Mouse (Mus musculus) kidney, embryonic 15.5 days (tissue): Measurements from ENCODE around the gene Deaf1. TPM values are rescaled to one million over a fixed set of nuclear protein-coding genes. Genes with fewer than 3 reads are reported as not detected.

Experiments used
- ATAC-seq: fragments of 200-750 bp; cut with Nextera tagmentation; replicated peaks from 2 replicates; pipeline ENCODE4 v1.8.0; 2017; ENCODE audit warnings: moderate TSS enrichment; ENCODE audit not compliant: low FRiP score
- H3K27ac ChIP-seq: fragments of 300-500 bp; sonication (generic); 2 replicates; pipeline ENCODE4 v1.5.1; 2015; ENCODE audit warnings: mild to moderate bottlenecking, inconsistent platforms
- H3K27me3 ChIP-seq: fragments of 300-500 bp; sonication (generic); 2 replicates; pipeline ENCODE4 v1.6.1; 2015; ENCODE audit warnings: inconsistent platforms
- H3K36me3 ChIP-seq: fragments of 300-500 bp; sonication (generic); 2 replicates; pipeline ENCODE4 v1.6.1; 2015; ENCODE audit warnings: inconsistent platforms
- H3K4me1 ChIP-seq: fragments of 300-500 bp; sonication (generic); 2 replicates; pipeline ENCODE4 v1.6.1; 2015; ENCODE audit warnings: inconsistent platforms
- H3K4me2 ChIP-seq: fragments of 300-500 bp; sonication (generic); 2 replicates; pipeline ENCODE4 v1.6.1; 2015; ENCODE audit warnings: moderate library complexity, mild to moderate bottlenecking, inconsistent platforms
- H3K4me3 ChIP-seq: fragments of 300-500 bp; sonication (generic); replicated peaks from 2 replicates; pipeline ENCODE4 v1.5.1; 2015; ENCODE audit warnings: mild to moderate bottlenecking, inconsistent platforms
- H3K9ac ChIP-seq: fragments of 300-500 bp; sonication (generic); 2 replicates; pipeline ENCODE4 v1.6.1; 2015; ENCODE audit warnings: mild to moderate bottlenecking, inconsistent platforms
- H3K9me3 ChIP-seq: fragments of 300-500 bp; sonication (generic); replicated peaks from 2 replicates; pipeline ENCODE4 v1.6.1; 2016; ENCODE audit warnings: inconsistent platforms
- WGBS: fragments of 180-500 bp; shearing (Covaris S2); methylation state at CpG from one replicate; pipeline ENCODE4 v1.1.7; 2015; ENCODE audit warnings: mixed read lengths; 5-methylcytosine and 5-hydroxymethylcytosine counted together
- polyA plus RNA-seq: library from polyadenylated mRNA; unstranded; fragments of >200 nt; fragmentation: Nextera tagmentation; extraction: Ambion mirVana; gene quantifications from 2 replicates; pipeline ENCODE4 v1.2.1, GENCODE M21; 2015

The Deaf1 gene
- polyA plus RNA-seq, 1 experiment from 2014 or later = 81.1 TPM

DNA sequence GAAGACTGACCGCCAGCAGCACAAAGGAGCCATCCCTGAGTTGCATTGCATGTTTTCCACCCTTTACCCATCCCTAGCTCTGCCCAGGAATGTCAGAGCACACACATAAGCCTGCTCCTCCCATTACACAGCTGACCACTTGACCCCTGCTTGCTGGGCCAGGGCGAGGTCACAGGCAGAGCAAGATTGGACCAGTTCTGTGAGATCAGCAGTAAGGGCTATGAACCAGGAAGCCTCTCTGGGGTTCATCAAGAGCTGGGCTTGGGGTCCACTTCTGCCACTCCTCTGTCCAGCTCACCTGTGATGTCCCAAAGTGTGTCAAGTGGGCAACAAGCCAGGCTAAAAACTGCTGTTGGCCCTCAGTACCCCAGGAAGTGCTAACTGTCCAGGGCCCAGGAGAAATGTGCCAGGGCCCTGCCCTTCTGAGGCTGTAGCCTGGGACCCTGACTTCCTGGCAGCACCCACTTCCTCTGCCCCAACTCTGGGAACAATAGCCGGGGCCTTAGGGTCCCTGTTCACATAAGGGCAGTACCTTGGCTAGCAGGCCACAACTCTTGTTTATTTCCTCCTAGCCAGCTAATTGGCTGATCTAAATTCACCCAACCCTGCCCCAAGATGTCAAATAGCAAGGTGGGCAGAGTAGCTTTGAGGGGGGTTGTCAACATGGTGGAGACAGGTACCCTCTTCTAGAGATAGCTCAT, 10.4 kb upstream of the Deaf1 start:
- Histone ChIP-seq H3K4me2 (peak overlapping the region; percentile 69), H3K4me3 (peak overlapping the region; percentile 45; the same call in 1 of the 2 replicates), H3K27me3 (no peaks in the 10 kb centered on the region), H3K27ac (peak overlapping the region; percentile 75; the same call in 1 of the 2 replicates), H3K4me1 (peaks cover 30% of the 10 kb centered on the region), H3K9me3 (no peaks in the 10 kb centered on the region), H3K9ac (no peak overlapping the region), H3K36me3 (peaks cover 30% of the 10 kb centered on the region)
- WGBS = 74% methylated on average over 3 of the region's 3 CpGs
- no peak for ATAC-seq

DNA sequence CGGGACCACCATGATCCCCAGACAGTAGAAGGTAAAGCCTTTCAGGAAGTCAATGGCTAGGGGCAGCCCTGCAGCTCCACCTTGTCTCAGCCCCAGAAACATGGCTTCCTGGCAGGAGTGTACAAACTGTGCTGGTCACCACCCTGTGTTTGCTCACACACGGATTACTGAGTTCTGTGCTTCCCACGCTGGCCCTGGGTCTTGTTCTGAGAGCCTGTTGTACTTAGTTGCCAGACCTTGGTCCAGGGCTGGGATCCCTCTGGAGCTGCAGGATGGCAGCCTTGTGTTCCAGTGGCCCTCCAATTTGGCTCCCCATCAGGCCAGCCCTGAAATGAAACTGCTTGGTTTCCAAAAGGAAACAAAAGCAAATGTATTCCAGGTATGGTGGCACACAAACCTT, 8.8 kb upstream of the Deaf1 start:
- H3K27me3 ChIP-seq = no peaks in the 10 kb centered on the region

DNA sequence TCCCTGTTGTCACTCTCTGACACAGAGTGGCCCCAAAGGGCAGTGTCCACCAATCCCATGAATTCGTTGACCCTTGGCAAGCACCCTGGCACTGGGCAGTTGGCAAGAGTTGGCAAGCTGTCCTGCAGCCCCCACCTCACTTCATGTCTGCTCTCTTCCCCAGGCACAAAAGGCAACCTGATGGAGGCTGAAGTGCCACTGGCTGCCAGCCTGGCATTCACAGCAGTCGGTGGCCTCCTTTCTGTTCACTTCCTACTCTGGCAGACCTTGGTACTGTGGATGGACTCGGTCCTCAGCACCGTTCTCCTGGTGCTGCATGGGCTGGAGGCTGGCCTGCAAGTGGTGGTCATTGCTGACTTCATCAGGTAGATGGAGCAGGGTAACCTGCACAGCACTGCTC, 8.2 kb upstream of the Deaf1 start:
- 87% methylated on average over 4 of the region's 4 CpGs for WGBS
- H3K27me3 ChIP-seq = no peaks in the 10 kb centered on the region
- no peak overlapping the region for H3K27ac ChIP-seq
- H3K36me3 ChIP-seq = peaks cover 36% of the 10 kb centered on the region
- ATAC-seq = no peak
- H3K9ac ChIP-seq = no peak overlapping the region
- no peaks in the 10 kb centered on the region for H3K9me3 ChIP-seq
- H3K4me2 ChIP-seq = no peak overlapping the region
- H3K4me1 ChIP-seq = peaks cover 30% of the 10 kb centered on the region
- H3K4me3 ChIP-seq = no peak overlapping the region

More for the DNA sequence above, 8.8 kb upstream of the Deaf1 start:
- ATAC-seq = no peak
- peaks cover 36% of the 10 kb centered on the region for H3K36me3 ChIP-seq
- peaks cover 30% of the 10 kb centered on the region for H3K4me1 ChIP-seq
- H3K4me2 ChIP-seq = no peak overlapping the region
- H3K9ac ChIP-seq = no peak overlapping the region
- no peak overlapping the region for H3K27ac ChIP-seq
- 86% methylated on average over 3 of the region's 3 CpGs for WGBS
- H3K4me3 ChIP-seq = no peak overlapping the region
- H3K9me3 ChIP-seq = no peaks in the 10 kb centered on the region

DNA sequence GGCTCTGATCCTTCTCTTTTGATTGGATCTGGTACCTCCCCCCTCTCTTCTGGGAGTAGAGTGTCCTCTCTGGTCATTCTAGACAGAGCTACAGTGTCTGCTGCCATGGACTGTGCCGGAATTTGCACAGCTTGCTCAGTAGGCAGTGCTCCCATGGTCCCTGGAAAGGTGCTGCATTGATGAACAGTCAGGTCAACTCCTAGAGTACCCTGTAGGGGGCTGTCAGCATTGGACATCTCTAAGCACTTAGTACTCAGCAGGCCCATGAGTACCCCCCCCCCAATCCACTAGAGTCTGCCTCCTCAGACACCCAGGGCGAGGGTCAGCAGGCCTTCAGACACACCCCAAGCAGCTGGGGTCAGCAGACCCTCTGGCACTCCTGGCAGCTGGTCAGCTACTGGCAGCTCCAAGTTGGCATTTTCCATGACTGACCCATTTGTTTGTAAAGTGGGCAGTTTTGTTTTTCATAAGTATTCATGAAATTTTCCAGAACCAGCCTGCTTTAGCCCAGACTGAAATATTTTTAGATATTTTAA, 7.6 kb upstream of the Deaf1 start:
- H3K36me3 ChIP-seq = peaks cover 36% of the 10 kb centered on the region
- WGBS = 79% methylated on average over 2 of the region's 2 CpGs
- no peaks in the 10 kb centered on the region for H3K9me3 ChIP-seq
- H3K9ac ChIP-seq = no peak overlapping the region
- H3K4me3 ChIP-seq = no peak overlapping the region
- H3K4me2 ChIP-seq = no peak overlapping the region
- H3K27ac ChIP-seq = no peak overlapping the region
- ATAC-seq = no peak
- H3K4me1 ChIP-seq = peaks cover 26% of the 10 kb centered on the region
- no peaks in the 10 kb centered on the region for H3K27me3 ChIP-seq

DNA sequence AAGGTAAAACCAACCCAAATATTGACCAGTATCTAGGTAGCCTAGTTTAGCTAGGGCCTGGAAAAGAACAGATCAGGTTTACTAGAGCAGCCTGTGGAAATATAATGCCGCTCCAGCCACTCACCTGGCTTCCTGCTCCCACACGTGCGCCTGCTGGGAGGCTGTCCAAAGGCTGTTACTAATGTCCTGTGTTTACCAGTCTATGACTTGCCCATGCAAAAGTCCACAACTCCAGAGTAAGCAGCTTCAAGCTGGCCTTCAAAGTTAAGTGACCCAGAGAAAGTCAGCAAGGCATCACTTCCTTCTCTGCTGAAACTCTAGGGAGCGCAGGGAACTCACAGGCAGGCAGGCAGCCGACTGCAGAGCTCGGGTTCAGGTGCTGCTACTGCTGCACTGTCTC, 4.5 kb upstream of the Deaf1 start:
- 61% methylated on average over 6 of the region's 6 CpGs for WGBS
- H3K4me2 ChIP-seq = no peak overlapping the region
- H3K36me3 ChIP-seq = peaks cover 36% of the 10 kb centered on the region
- H3K4me3 ChIP-seq = no peak overlapping the region
- no peaks in the 10 kb centered on the region for H3K9me3 ChIP-seq
- H3K27ac ChIP-seq = peak overlapping the region; percentile 37
- H3K27me3 ChIP-seq = no peaks in the 10 kb centered on the region
- no peak overlapping the region for H3K9ac ChIP-seq
- H3K4me1 ChIP-seq = peaks cover 9% of the 10 kb centered on the region
- ATAC-seq = no peak

DNA sequence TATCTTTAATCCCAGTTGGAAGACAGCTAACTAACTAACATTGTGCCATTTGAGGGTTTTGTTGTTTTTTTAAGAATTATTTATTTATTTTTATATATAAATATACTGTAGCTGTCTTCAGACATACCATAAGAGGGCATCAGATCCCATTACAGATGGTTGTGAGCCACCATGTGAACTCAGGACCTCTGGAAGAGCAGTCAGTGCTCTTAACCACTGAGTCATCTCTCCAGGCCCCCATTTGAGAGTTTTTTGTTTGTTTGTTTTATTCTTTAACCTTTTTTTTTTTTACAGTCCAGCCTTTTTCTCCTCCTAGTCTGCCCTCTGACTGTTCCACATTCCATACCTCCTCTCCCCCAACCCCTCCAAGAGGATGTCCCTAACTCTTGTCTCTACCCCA, 3.2 kb upstream of the Deaf1 start:
- no peak overlapping the region for H3K4me2 ChIP-seq
- ATAC-seq = no peak
- no peak overlapping the region for H3K9ac ChIP-seq
- H3K27ac ChIP-seq = no peak overlapping the region
- H3K9me3 ChIP-seq = no peaks in the 10 kb centered on the region
- peaks cover 22% of the 10 kb centered on the region for H3K4me1 ChIP-seq
- peaks cover 29% of the 10 kb centered on the region for H3K36me3 ChIP-seq
- H3K4me3 ChIP-seq = no peak overlapping the region
- H3K27me3 ChIP-seq = no peaks in the 10 kb centered on the region

DNA sequence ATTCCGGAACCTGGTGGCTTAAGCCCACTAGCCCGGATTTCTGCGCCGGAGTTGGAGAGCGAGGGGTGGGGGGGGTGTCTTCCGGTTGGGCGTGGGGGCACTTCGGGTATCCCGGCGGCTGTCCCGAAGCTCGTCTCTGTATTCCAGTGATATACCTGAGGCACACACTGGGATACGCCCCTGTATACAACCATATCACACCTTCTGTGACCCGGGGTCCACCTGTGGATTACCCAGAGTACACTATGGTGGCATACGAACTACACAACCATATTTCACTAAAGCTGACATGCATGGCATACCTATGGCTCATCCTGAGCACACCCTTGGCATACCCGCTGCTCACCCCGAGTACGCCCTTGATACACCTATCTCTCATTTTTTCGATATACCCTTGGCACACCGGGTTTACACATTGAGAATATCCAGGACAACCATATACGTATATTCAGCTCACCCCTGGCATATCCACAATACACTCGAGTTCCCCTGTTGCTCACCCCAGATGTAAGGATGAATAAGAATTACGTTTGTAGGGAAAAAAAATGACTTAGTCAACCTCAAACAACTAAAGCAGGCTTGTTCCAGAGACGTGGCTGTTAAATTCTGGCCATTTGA, 992 bp upstream of the Deaf1 start:
- Histone ChIP-seq H3K27ac (peak overlapping the region; percentile 96), H3K9me3 (no peaks in the 10 kb centered on the region), H3K27me3 (no peaks in the 10 kb centered on the region), H3K4me1 (peaks cover 26% of the 10 kb centered on the region), H3K9ac (peak overlapping the region; percentile 54), H3K4me3 (peak overlapping the region; percentile 57), H3K36me3 (peaks cover 20% of the 10 kb centered on the region), H3K4me2 (peak overlapping the region; percentile 98)
- ATAC-seq = peak; percentile 6; the same call in 1 of the 2 replicates
- WGBS = 14% methylated on average over 24 of the region's 24 CpGs

DNA sequence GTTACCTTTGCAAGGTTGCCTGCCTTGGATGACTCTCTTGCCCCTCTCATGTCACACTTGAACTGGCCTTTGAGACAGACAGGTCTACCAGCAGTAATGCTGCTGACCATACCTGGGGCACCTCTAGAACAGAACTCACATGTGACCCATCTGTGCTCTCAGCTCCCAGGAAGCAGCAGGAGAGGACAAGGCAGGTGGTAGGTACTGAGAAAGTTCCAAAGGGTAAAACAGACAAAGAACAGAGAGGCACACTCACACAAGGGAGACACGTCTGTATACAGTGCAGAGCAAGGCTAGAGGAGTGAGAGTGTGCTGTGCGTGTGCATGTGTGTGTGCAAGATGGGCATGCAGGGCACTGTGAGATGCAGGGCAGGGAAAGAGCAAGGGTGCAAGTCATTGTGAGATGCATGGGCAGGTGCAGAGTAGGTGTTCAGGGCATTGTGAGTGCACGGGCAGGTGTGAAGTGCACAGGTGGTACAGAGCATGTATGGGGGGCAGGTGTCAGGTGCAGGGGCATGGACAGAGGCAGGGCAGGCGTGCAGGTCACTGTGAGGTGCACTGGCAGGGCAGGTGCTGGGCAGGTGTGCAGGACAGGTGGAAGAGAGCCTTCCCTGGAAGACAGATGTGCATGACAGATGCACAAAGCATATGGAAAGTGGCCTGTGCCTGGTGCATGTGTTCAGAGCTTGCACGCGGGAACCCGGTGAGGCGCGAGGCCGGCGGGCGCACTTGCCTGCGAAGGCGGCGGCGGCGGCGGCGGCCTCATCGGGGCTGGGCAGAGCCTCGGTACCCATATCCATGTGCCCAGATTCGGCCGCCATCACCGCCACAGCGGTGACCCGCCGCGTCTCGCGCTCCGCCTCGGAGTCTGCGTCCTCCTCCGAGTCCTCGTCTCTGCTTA, 694 bp downstream of the Deaf1 start:
- H3K4me1 ChIP-seq = peaks cover 26% of the 10 kb centered on the region
- H3K9me3 ChIP-seq = no peaks in the 10 kb centered on the region
- 3% methylated on average over 35 of the region's 35 CpGs for WGBS

DNA sequence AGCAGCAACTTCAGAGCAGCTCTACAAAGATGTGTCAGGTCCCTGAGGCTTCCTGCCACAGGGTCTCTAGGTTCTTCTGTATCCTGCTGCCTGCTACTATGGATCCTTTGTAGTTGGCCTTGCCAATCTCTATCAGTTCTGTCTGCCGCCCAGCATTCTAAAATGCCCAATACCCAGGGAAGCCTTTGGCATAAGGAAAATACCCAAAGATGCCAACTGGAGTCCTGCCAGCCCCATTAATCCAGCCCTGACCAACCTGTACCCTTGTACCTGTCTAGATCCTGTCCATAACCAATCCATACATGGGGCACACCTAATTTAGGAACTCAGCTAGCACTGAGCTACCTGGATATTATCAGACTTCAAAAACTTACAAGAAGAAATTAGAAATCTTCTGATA, 2.8 kb downstream of the Deaf1 start:
- no peak overlapping the region for H3K4me3 ChIP-seq
- no peak overlapping the region for H3K4me2 ChIP-seq
- H3K36me3 ChIP-seq = peaks cover 46% of the 10 kb centered on the region
- no peak for ATAC-seq
- no peak overlapping the region for H3K27ac ChIP-seq
- no peaks in the 10 kb centered on the region for H3K9me3 ChIP-seq
- no peak overlapping the region for H3K9ac ChIP-seq
- H3K27me3 ChIP-seq = no peaks in the 10 kb centered on the region
- 100% methylated on average over 1 of the region's 1 CpGs for WGBS
- H3K4me1 ChIP-seq = peaks cover 26% of the 10 kb centered on the region

More for the DNA sequence above, 694 bp downstream of the Deaf1 start:
- Histone ChIP-seq H3K4me2 (peak overlapping the region; percentile 98), H3K36me3 (peaks cover 27% of the 10 kb centered on the region), H3K27me3 (no peaks in the 10 kb centered on the region), H3K27ac (peak overlapping the region; percentile 96), H3K9ac (peak overlapping the region; percentile 80), H3K4me3 (peak overlapping the region; percentile 57)
- ATAC-seq = peak; percentile 27

DNA sequence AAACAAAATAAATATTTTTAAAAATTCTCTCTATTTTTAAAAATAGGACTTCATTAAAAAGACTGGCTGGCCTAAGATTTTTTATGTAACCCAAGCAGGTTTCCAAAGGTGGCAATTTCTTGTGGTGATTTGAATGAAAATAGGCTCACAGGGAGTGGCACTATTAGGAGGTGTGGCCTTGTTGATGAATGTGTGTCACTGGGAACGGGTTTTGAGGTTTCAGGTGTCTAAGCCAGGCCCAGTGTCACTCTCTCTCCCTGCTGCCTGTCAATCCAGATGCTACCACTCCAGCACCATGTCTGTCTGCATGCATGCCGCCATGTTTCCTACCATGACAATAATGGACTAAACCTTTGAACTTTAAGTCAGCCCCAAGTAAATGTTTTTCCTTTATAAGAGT, 8.0 kb downstream of the Deaf1 start:
- H3K4me2 ChIP-seq = no peak overlapping the region
- no peaks in the 10 kb centered on the region for H3K9me3 ChIP-seq
- peaks cover 98% of the 10 kb centered on the region for H3K36me3 ChIP-seq
- H3K4me3 ChIP-seq = no peak overlapping the region
- no peaks in the 10 kb centered on the region for H3K4me1 ChIP-seq
- WGBS = 62% methylated on average over 2 of the region's 2 CpGs
- H3K27me3 ChIP-seq = no peaks in the 10 kb centered on the region
- no peak overlapping the region for H3K27ac ChIP-seq
- no peak for ATAC-seq
- no peak overlapping the region for H3K9ac ChIP-seq

DNA sequence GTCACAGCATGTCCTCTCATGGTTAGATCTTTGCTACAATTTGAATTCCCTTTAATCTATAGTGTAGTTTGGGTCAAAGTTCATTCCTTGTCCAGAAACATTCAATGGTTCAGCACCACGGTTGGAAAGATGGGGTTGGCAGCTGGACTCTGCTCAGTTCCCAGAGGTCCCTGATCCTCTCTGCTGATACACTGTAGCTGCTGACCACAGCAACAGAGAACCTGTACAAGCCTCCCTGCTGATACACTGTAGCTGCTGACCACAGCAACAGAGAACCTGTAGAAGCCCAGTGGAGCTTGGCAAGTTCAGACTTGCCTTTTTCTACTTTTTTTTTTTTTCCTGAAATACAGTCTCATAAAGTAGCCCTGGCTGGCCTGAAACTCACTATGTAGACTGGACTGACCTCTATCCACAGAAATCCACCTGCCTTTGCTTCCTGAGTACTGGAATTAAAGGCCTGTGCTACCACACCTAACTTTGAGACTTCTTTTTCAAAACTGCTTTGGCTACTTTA, 9.8 kb downstream of the Deaf1 start:
- no peak for ATAC-seq
- H3K9ac ChIP-seq = no peak overlapping the region
- H3K4me3 ChIP-seq = no peak overlapping the region
- no peak overlapping the region for H3K27ac ChIP-seq
- no peak overlapping the region for H3K4me2 ChIP-seq
- no peaks in the 10 kb centered on the region for H3K4me1 ChIP-seq
- WGBS = 74% methylated on average over 1 of the region's 1 CpGs
- peaks cover 99% of the 10 kb centered on the region for H3K36me3 ChIP-seq
- H3K9me3 ChIP-seq = no peaks in the 10 kb centered on the region
- no peaks in the 10 kb centered on the region for H3K27me3 ChIP-seq
